Mouse (Mus musculus): Measurements from ENCODE around the gene Cep44.

Gene Cep44

DNA sequence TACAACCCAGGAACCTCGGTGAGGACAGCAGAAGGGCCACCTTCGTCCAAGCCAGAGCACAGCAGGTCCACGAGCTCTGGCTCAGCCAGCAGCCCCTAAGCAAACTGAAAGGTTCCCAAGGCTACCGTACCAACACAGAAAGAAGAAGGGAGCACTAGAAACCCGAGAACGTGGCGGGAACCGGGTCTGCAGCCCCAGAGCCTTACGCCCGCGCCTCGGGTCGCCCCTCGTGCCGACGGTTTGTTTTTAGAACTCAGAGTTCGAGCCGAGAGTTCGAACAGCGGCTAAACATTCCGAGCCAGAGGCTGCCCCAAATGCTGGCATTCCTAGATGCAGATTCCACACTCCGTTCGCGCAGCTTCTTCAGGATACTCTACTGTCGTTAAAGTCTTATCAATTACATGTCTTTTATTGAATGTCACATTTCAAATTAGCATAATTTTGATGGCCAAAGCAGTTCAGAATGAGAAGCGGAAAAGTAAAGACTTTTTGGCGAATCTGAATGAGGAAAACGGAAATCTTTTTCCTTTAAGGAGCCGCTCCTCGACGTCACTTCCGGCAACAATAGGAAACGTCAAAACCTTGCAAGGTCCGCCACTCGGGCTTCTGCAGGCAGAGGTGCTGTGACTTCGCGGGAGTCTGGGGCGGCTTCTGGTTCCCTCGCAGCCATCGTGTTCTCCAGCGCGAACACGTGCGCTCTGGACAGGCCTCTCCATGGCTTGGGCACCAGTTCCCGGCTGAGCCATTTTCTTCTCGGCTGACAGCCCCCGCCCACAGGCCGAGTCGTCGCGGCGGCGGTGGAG, at the start of gene Cep44, which contains the start of gene Fbxo8:
Gene Cep44 (minus strand): TSS at position 490 of the 803 bp plus-strand sequence.
Gene Fbxo8 (plus strand): TSS at position 533 of the 803 bp plus-strand sequence.
- ATAC-seq (ENCODE audit: insufficient number of reproducible peaks, low FRiP score, low TSS enrichment), result peak; percentile 86

GRCm38 (mm10) chr8:56591502-56591901, 40.7 kb upstream of the Cep44 start:
- ATAC-seq (ENCODE audit: insufficient number of reproducible peaks, low FRiP score, low TSS enrichment), result no peak

- no peak for ATAC-seq (ENCODE audit: insufficient number of reproducible peaks, low FRiP score, low TSS enrichment)
Observed at GRCm38 (mm10) chr8:56591084-56591483, 40.2 kb upstream of the Cep44 start.

DNA sequence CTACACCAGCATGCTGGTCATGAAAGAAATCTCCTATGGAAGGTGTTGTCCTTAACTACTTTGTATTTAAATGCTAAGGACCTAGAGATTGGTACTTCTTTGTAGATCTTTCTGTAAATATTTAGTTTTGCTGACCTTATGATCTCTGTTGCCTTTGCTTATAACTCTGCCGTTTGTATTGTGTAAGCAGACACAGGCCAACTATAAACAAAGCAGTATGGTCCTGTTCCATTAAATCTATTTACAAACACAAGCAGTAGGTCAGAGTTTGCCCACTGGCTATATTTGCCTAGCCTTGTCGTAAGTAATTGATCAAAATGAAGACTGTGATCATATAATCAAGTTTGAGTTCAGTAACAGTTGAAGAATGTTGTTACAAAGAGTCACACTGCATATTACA, 38.2 kb upstream of the Cep44 start:
- no peak for ATAC-seq (ENCODE audit: insufficient number of reproducible peaks, low FRiP score, low TSS enrichment)

- no peak for ATAC-seq (ENCODE audit: insufficient number of reproducible peaks, low FRiP score, low TSS enrichment)
Observed at GRCm38 (mm10) chr8:56582841-56583240, 32.0 kb upstream of the Cep44 start.

DNA sequence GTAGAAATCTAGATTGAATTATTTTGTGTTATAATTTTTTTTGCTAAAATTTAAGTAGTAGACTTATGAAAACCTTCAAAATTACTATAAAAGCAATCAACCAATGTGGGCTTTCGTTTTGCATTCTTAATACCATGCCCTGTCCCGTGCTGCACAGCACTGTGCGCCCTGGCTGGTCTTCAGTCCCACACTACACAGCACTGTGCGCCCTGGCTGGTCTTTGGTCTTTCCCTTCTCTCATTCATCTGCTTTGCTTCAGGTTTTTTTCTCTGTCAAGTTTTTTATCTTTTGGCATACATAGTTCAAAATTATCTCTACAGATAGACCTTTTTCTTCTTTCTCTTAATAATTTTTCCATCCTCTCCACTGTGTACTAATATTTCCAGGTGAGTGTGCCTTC, 30.1 kb upstream of the Cep44 start:
- ATAC-seq (ENCODE audit: insufficient number of reproducible peaks, low FRiP score, low TSS enrichment), result no peak

GRCm38 (mm10) chr8:56566856-56567255, 16.0 kb upstream of the Cep44 start:
- no peak for ATAC-seq (ENCODE audit: insufficient number of reproducible peaks, low FRiP score, low TSS enrichment)

DNA sequence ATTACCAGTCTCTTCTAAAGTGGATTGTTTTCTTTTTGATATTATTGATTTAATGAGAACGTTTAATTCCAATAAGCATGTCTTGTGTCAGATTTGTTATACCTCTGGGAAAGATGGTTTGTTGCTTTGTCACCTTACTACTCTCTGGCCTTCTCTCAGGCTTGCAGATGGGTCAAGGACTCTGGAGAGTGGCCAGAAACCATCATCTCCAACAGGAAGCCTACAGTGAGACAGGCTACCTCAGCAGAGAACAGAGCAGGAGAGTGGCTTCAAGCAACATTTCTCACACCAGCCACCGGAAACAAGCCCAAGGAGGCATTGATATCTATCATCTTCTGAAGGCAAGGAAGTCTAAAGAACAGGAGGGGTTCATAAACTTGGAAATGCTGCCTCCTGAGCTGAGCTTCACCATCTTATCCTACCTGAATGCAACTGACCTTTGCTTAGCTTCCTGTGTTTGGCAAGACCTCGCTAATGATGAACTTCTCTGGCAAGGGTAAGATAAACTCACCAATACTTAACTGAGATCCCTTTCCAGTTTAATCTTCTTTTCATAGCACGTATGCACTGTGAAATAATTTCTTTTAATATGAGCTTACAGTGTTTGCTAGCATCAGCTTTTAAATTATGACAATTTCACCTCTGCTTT, 13.7 kb upstream of the Cep44 start:
- ATAC-seq (ENCODE audit: insufficient number of reproducible peaks, low FRiP score, low TSS enrichment), result peak; percentile 92

DNA sequence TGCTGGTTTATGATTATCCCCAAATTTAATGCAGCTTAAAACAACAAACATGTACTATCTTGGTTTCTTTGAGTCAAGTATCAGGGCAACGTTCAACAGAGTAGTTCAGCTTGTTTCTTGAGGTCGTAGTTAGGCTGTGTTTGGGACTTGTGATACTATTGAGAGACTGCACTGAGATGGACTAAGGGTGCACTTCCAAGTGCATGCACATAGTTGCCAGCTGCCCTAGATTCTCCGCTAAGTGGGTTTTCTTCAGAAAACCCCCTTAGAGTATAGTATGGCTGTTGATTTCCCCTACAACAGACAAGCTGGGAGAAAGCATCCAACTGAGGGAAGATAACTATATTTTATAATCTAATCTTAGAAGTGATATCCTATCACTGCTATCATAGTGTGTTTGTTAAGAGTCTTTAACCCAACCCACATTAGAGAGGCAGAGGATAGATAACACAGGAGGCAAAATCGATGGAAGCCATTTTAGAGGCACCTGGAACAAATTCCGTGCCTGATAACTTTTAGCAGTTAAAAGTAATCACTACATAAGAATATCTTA, 1.8 kb upstream of the Cep44 start:
- ATAC-seq (ENCODE audit: insufficient number of reproducible peaks, low FRiP score, low TSS enrichment), result no peak

DNA sequence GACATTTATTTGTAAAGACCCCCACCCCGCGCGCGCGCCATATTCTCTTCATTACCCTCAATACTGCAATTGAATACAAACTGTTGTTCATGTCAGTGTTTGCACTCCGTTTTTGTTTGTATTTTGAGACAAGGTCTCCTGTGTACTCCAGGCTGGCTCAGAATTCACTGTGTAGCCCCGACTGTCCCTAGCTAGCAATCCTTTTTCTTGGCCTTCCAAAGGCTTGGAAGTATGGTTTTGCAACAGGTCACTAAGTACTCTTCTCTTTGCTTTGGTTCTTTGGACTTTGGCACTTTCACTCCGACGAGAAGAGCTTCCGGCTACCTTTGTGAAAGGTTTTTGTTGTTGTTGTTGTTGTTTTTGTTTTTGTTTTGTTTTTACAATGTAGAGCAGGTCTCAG, 1.2 kb upstream of the Cep44 start:
- no peak for ATAC-seq (ENCODE audit: insufficient number of reproducible peaks, low FRiP score, low TSS enrichment)

- ATAC-seq (ENCODE audit: insufficient number of reproducible peaks, low FRiP score, low TSS enrichment), result peak; percentile 98
Observed at GRCm38 (mm10) chr8:56551361-56551852, 560 bp upstream of the Cep44 start.

DNA sequence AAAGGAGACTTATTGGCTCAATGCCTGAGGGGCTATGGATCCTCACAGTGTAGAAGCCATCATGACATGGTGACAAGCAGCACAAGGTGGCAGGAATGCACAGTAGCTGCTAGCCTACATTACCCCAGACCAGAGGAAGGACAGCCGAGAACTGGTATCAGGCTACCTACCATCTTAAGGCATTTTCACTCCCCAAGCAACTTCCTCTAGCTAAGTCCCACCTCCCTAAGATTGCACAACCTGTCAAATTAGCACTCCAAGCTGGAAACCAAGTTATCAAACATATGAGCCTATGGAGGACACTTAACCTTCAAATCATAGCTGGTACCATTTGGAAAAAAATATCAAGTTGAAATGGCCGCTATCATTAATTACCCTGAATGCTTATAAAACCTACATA, 3.0 kb downstream of the Cep44 start:
- ATAC-seq (ENCODE audit: insufficient number of reproducible peaks, low FRiP score, low TSS enrichment), result no peak

DNA sequence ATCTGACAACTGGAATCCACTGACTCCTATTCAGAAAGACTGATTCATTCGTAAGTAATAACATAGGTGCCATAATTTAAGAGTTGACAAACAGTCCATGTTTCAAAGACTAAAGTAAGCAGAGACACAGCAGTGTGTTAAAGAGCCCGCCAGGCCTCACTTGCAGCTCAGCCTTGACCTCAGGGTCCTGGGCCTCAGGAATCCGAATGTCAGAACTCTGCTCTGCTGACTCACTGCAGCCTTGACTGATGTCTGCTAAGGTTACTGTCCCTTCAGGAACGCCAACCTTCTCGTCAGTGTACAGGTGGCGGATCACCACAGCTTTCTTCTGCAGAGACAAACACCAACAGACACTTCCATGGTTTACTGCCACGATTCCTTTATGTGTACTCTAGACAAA, 10.1 kb downstream of the Cep44 start:
- ATAC-seq (ENCODE audit: insufficient number of reproducible peaks, low FRiP score, low TSS enrichment), result no peak

DNA sequence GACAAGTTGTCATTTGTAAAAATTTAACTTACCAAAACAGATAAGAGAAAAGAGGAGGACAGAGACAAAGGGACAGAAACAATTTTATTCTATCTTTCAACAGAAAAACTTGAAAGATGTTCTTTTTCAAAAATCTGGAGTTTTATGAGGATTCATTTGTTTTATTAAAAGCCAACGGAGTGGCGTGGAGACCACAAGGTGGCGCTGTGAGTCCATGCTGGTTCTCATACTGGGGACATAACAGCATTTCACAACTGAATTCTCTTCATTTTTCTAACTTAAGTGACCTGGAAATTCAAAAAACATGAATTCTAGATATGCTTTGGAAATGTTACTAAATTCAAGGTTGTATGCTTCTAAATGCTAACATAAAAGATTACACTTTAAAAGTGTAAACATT, 20.5 kb downstream of the Cep44 start:
- ATAC-seq (ENCODE audit: insufficient number of reproducible peaks, low FRiP score, low TSS enrichment), result no peak

DNA sequence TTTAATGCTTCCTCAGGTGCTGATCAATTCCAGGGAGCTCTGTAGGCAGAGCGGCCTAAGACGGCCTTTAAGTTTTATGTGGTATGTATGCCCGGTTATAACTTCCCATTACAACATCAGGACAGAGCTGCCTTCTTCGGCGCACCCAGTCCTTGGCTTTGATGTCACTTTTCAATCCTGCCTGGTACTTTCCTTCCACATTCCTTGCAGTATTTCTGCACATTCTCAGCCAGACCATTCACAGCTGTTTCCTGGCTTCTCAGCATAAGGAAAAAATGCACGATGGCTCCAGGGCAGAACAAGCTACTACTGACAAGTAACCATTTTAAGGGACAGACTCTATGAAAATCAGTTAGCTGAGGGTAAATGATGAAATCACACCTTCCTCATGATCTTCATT, 22.0 kb downstream of the Cep44 start:
- no peak for ATAC-seq (ENCODE audit: insufficient number of reproducible peaks, low FRiP score, low TSS enrichment)

DNA sequence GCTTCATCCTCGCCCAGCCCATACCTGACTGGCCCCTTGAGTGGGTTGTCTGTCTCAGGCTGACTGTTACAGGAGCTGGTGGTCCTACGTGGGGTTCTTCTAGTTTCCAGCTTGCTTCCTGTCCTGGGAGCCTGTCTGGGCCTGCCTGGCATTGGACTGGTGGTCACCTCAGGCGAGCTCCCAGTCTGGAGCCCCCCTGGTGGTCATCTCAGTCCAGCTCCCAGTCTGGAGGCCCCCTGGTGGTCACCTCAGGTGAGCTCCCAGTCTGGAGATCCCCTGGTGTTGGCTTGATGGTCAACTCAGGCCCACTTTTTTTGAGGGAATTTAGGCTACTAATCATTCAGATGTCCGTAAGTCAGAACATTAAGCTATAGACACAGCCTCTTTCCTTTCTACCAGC, 29.8 kb downstream of the Cep44 start:
- no peak for ATAC-seq (ENCODE audit: insufficient number of reproducible peaks, low FRiP score, low TSS enrichment)

- no peak for ATAC-seq (ENCODE audit: insufficient number of reproducible peaks, low FRiP score, low TSS enrichment)
Observed at GRCm38 (mm10) chr8:56520249-56520648, 30.6 kb downstream of the Cep44 start.

DNA sequence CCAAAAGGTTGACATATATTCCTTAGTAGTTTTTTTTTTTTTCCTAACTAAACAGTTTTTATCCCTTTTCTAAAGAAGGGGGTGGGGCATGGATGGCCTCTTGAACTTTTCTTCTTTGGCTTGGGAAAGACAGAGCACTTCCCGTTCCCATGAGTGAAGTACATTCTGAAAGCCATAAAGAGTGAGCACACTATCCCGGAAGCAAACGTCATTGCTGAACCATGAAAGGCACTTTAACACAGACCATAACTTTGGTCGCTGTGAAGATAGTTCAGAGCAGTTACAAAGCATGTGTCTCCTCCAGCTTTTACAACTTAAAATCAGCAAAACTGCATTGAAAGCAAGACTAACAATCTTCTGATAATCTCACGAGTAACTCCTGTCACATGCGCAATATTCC, 32.0 kb downstream of the Cep44 start:
- ATAC-seq (ENCODE audit: insufficient number of reproducible peaks, low FRiP score, low TSS enrichment), result no peak

DNA sequence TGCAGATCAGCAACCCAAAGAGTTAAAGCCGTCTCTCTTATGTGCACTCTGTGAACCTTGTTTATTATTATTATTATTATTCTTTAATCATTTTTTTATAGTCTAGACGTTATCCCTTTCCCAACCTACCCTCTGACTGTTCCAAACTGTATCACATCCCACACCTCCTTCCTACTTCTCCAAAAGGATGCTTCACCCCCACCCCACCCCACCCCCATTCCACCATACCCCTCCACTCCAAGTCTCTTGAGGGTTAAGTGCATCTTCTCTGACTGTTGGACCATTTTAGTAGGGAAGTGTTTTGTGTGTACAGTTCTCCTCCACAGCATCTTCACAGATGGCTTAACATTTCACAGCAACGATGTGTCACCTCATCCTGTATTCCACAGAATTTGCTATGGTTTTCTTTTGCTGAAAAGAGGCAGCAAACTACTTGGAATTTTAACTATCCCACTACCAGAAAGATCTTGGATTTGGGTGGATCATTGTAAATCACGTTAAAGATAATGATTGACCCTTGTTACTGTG, 41.8 kb downstream of the Cep44 start:
- no peak for ATAC-seq (ENCODE audit: insufficient number of reproducible peaks, low FRiP score, low TSS enrichment)

GRCm38 (mm10) chr8:56508318-56508951, 42.4 kb downstream of the Cep44 start:
- no peak for ATAC-seq (ENCODE audit: insufficient number of reproducible peaks, low FRiP score, low TSS enrichment)

DNA sequence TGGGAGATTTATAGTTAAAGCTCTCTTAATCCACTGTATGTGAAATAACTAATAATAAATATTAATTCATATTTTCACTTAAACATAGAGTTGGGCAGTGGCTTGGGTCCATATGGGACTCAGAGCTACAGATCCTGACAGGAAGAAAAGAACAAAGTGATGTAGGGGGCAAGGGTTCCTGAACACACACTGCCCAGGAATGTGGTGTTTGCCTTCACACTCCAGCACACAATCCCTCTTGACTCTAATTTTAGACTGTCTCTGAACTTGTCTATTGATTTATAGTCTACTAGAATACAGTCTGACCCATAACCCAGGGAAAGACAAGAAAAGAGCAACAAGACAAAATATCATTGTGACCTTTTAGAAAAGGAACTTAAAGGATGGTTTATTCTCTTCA, 48.9 kb downstream of the Cep44 start:
- no peak for ATAC-seq (ENCODE audit: insufficient number of reproducible peaks, low FRiP score, low TSS enrichment)
